18 mouse cellular contexts compared by ENCODE assay signal in the genomic region with DNA sequence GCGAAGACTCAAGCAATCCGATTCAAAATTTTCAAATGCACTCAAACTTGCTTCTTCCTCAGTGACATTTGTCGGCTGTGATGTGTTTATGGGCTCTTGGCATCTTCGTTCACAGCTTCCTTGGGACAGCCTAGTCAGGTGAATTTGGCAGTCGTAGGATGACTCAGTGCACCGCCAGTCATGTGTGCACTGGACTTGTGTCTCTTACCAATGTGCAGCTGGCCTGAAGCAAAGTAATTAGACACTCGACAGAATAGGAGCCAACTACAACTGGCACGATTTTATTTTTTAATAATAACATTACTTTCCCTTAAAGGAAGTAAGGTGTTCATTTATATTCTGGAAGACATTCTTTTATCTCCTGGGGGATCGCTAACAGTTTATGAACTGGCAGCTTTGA.
DNase-seq lines count a peak whose midpoint lies in the region; TF ChIP-seq lines count a peak whose summit lies in the region.
"Had no signal": no experiment of that assay in that cellular context is flagged by ENCODE, and none has a peak within 500 bp of the region (broad histone marks: within the 10 kb centered on the region; RNA-seq: fewer than 3 reads in every experiment).

No protein-coding gene starts in this region.

- H3K4me3 ChIP-seq in kidney, adult 2 months (ENCODE audit: insufficient read depth, low read depth, low read length): no peak overlapping the region
- no peak overlapping the region for H3K4me3 ChIP-seq in brown adipose tissue, adult 24 weeks (ENCODE audit: insufficient read depth, low read depth, low read length)
- H3K4me3 ChIP-seq: erythroblast, embryonic 14.5 days; heart, embryonic 13.5 days; hindbrain, embryonic 13.5 days; megakaryocyte, embryonic 14.5 days; midbrain, embryonic 15.5 days had no signal

- H3K27ac ChIP-seq in kidney, adult 2 months (ENCODE audit: insufficient read depth, low read depth, low read length): no peak overlapping the region
- H3K27ac ChIP-seq in brown adipose tissue, adult 24 weeks (replicated peaks; ENCODE audit: low read depth, low read length): 0 out of 2 replicates have a peak overlapping the region, but pooled peaks have one; percentile 1
- H3K27ac ChIP-seq: heart, embryonic 13.5 days; hindbrain, embryonic 13.5 days; midbrain, embryonic 15.5 days had no signal

- H3K27me3 ChIP-seq in kidney, adult 2 months (replicated peaks; ENCODE audit: control insufficient read depth, insufficient read depth, low read length): no peaks in the 10 kb centered on the region
- H3K27me3 ChIP-seq: heart, embryonic 13.5 days; hindbrain, embryonic 13.5 days; megakaryocyte, embryonic 14.5 days; midbrain, embryonic 15.5 days had no signal

- WGBS in kidney, adult 2 months: 58% methylated on average over 9 of the region's 9 CpGs

- TF ChIP-seq POLR2A in kidney, adult 2 months (IDR thresholded peaks at IDR 0.05; ENCODE audit: low read depth, low read length): no peak

- no peak for TF ChIP-seq CTCF in kidney, adult 2 months (conservative IDR thresholded peaks at IDR 0.05; ENCODE audit: insufficient read depth, insufficient read length, low read depth, low read length)

- peak; percentile 29 to 39 for DNase-seq in cerebellum, postnatal 10 days
- DNase-seq in cerebellum, adult 11 months: no peak
- peak; percentile 38 for DNase-seq in kidney, adult 2 months
- no peak for DNase-seq in kidney, postnatal 14 days
- DNase-seq in 3134 (ENCODE audit: extremely low read depth, insufficient read length, low spot score): peak; percentile 11
- DNase-seq in layer of hippocampus, adult 8-10 months (ENCODE audit: low spot score in 2 of 2): no peak
- no peak for DNase-seq in left cerebral cortex, postnatal 14 days (ENCODE audit: low spot score in 2 of 2)
- DNase-seq: heart, adult 18-20 months; layer of hippocampus, postnatal 36 days; lung, adult 2 months; right cerebral cortex, postnatal 25 days; thymus, postnatal 4 days had no signal

- intact Hi-C loops in left cerebral cortex, postnatal 14 days (cut with DNase I): no loop called here

- no peaks in the 10 kb centered on the region for H3K4me1 ChIP-seq in kidney, adult 2 months (ENCODE audit: control insufficient read depth, insufficient read depth, low read length)
- peaks cover 8% of the 10 kb centered on the region for H3K4me1 ChIP-seq in brown adipose tissue, adult 24 weeks (ENCODE audit: control insufficient read depth, insufficient read depth, insufficient read length, low read length)
- H3K4me1 ChIP-seq: hindbrain, embryonic 13.5 days; megakaryocyte, embryonic 14.5 days; midbrain, embryonic 15.5 days had no signal

- no peaks in the 10 kb centered on the region for H3K36me3 ChIP-seq in kidney, adult 2 months (ENCODE audit: control insufficient read depth, insufficient read depth, low read length)
- H3K36me3 ChIP-seq: heart, embryonic 13.5 days; hindbrain, embryonic 13.5 days; midbrain, embryonic 15.5 days had no signal

Comparison
In these comparisons a context has a peak if more than half of its experiments do, and no peak if none do; other contexts are left out.
1. DNase-seq: peak in cerebellum, postnatal 10 days (2 of 2), kidney, adult 2 months (single experiment) and 3134 (single experiment); none in cerebellum, adult 11 months (single experiment), kidney, postnatal 14 days (single experiment), layer of hippocampus, adult 8-10 months (0 of 2) and left cerebral cortex, postnatal 14 days (0 of 2).